Mouse (Mus musculus) gastrocnemius, adult 2 months (tissue): ENCODE results near the gene Upb1. TPM values are rescaled to one million over a fixed set of nuclear protein-coding genes. Genes with fewer than 3 reads are reported as not detected.
A peak's percentile ranks its signal among the peaks of the same experiment; 100 is the strongest.
"Not testable (repeated sequence)": the region's sequence is repeated elsewhere in the genome, so short reads cannot be mapped to it uniquely, and the experiment has no call there.

Experiments
- DNase-seq: peaks from one replicate; pipeline ENCODE4 v3.0.0; 2022
- H3K27ac ChIP-seq: fragments of 200-600 bp; 2 replicates; pipeline ENCODE4 v1.8.1; 2022; ENCODE audit warnings: mild to moderate bottlenecking
- H3K4me3 ChIP-seq: fragments of 200-600 bp; 2 replicates; pipeline ENCODE4 v1.8.1; 2022; ENCODE audit warnings: mild to moderate bottlenecking, moderate library complexity
- CTCF ChIP-seq: fragments of 200-600 bp; IDR thresholded peaks from 2 replicates; pipeline ENCODE4 v1.8.1; 2022; ENCODE audit warnings: antibody characterized with exemption, mild to moderate bottlenecking, moderate library complexity
- intact Hi-C: fragments of 180-260 bp; cut with DNase I; formaldehyde crosslinking; loops from one replicate; pipeline ENCODE4 v1.15.1; 2025
- long read RNA-seq, 2 experiments: library from polyadenylated mRNA; stranded (forward); transcript quantifications; one replicate each; pipeline ENCODE4 v2.0.0; 2021
- total RNA-seq, 2 experiments: library from RNA; stranded (reverse); gene quantifications; 2 replicates each; pipeline ENCODE4 v1.2.3; 2021

Gene Upb1
- total RNA-seq = not detected
- long read RNA-seq, experiment 1 = 0 reads
- long read RNA-seq, experiment 2 = 0 reads

DNA sequence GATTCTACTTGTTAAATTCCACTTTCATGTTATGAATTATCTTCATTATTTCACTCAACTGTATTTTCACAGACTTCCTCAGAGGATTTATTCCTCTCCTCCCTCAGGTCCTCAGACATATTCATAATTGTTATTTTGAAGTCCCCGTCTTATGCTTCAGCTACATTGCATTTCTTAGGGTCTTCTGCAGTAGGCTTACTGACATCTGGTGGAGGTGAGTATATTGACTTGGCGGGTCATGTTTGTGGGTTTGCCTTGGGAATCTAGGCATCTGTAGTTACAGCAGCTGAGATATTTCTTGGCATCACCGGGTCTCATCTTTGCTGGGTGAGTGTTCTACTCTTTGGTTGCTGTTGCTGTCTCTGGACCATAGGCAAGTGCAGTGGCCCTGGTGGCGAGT is at the start of gene Upb1:
Upb1 (plus strand) TSS at position 158 of the 400 bp plus-strand sequence.
- intact Hi-C loops = no loop called here
- Histone ChIP-seq H3K27ac (no peak within 1 kb of the TSS), H3K4me3 (no peak within 1 kb of the TSS)
- TF ChIP-seq CTCF = peak; percentile 35; the same call in 1 of the 2 replicates
- no peak for DNase-seq

DNA sequence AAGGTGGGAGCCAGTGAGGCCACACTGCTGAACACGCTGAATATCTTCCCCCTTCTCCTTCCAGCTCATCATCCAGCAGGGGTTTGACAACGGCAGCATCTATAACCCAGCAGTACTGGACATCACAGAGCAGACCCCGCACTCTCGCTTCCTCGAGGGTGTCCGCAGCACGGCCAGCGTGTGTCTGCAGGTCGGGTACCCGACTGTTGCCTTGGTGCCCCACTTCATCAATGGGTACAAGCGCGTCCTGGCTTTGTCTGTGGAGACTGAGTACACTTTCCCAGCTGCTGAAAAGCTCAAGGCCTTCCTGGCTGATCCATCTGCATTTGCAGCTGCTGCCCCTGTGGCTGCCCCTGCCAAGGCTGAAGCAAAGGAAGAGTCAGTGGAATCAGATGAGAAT is 48.4 kb upstream of the Upb1 start:
- no peak for TF ChIP-seq CTCF
- Histone ChIP-seq H3K27ac (no peak overlapping the region), H3K4me3 (no peak overlapping the region)
- intact Hi-C loops = no loop called here
- no peak for DNase-seq

DNA sequence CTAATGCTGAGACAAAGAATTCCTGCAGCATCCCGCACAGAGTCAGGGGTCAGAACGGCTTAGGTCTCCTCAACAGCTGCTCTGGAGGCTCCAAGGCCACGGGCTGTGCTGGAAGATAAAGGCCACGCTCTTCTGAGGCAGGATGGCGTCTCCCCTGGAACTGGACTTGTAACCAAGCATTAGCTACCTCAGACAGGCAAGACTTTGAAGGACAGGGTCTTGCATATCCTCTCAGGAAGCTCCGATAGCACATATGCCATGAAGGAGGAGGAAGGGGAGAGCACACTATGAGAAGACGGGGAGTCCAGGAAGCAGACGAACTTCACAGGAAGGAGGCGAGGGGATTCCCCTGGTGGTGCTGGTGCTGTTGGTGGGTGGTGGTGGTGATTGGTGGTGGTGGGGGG is 47.1 kb upstream of the Upb1 start:
- intact Hi-C loops, DNase-seq, H3K4me3 ChIP-seq, H3K27ac ChIP-seq: not testable (repeated sequence)

DNA sequence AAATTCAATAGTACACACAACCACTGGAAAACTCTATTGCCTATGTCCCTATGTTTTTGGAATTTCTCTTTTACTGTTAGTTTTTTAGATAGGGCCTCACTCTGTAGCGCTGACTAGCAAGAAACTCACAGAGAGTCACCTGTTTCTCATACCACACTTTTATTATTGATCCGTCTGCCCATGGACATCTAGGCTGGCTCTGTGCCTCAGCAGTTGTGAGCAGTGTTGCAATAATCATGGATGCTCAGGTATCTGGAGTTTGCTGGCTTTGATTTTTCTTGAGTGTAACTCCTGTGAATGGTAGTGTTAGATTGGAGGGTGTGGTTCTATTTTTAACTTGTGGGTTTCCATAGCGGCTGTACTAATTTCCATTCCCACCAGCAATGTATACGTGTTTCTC is 45.6 kb upstream of the Upb1 start:
- H3K4me3 ChIP-seq = no peak overlapping the region
- H3K27ac ChIP-seq = no peak overlapping the region
- intact Hi-C loops = no loop called here
- DNase-seq = no peak
- no peak for TF ChIP-seq CTCF

DNA sequence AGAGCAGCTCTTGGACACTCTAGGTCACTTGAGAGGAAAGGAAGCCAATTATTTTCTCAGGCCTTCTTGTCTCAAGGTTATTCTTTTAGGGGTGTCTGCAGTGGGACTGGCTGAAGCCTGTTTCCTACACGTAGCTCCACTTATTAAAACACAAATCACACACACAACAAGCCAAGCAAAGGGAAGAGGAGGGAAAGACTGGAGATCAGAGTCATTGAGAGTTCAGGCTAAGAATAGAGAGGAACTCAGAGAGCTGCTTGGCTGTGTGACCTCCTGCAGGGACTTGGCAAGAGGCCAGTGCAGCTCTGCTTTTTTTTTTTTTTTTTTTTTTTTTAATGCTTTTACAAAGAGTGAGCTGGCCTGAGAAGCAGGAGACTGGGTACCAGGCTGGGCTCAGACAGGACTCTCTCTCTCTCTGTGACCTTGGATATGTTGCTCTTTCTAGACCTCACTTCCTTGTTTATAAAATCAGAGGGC is 36.7 kb upstream of the Upb1 start:
- DNase-seq = peak; percentile 30

DNA sequence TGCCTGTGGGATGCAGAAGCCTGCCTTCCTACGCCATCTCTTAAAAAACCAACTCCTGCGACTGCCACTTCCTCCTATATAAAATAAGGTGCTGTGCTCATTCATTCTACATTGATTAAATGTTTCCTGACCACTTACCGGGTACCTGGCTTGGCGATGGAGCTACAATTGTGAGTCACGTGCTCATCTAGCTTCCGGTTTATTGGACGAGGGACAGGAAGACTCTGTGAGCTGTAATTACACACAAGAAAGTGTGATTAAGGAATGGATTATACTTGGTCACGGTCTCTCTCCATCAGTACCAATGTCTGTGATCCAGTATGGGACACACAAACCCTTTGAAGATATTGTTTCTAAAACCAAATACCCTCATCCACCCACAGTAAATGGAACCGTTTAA is 36.1 kb upstream of the Upb1 start:
- no peak for DNase-seq
- intact Hi-C loops = no loop called here
- Histone ChIP-seq H3K27ac (no peak overlapping the region), H3K4me3 (no peak overlapping the region)
- no peak for TF ChIP-seq CTCF

More for the DNA sequence above, 36.7 kb upstream of the Upb1 start:
- intact Hi-C loops, H3K4me3 ChIP-seq: not testable (repeated sequence)
- H3K27ac ChIP-seq = peak overlapping the region; percentile 48

DNA sequence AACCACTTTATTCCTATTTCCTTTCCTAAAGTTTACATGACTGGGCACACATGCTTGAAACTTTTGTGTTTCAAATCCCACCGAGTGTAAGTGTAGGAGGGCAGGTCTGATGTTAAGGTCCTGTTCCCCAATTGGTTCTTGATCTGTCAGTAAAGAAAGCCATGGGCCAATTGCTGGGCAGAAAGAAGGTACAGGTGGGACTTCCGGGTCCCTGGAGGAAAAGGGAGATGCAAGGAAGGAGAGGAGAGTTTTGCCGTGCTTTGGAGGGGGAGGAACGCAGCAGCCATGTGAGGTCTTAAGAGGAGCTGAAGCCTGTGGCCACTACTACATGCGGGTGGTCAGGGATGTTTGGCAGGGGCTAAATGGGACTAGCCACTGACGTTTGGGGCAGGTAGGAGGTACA is 35.7 kb upstream of the Upb1 start:
- no peak for TF ChIP-seq CTCF
- H3K4me3 ChIP-seq = no peak overlapping the region
- H3K27ac ChIP-seq = no peak overlapping the region
- intact Hi-C loops = no loop called here
- DNase-seq = no peak

DNA sequence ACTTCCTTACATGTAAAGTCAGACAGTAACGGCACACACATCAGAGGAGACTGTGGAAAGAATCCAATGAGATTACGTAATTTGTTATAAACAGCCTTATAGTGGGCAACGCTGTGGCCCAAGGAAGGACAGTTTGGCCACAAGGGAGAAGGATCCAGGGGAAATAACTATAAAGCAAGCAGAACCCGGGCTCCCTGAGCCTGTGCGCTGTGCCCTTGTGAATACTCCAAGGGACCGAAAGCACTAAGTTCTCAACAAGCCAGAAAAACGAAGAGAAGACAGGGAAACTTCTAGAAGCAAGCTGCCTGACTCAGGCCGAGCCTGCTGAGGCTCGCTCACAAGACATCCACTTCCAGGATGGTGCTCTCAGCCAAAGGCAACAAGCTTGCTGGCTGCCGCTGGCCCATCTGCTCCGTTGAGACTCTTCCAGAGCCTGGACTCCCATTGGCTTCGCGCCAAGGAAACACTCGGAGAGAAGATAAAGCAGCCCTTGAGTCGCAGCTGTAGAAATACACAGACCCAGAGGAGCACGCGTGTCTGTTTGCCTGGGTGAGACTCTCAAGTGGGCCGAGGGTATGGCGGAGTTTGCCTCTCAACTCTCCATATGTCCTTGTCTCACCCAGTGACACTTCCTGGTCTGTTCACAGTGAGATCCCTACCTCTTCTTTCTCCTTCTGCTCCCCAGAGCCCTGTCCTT is 27.1 kb upstream of the Upb1 start:
- intact Hi-C loops = not testable (repeated sequence)
- peak; percentile 37 for DNase-seq
- Histone ChIP-seq H3K27ac (peak overlapping the region; percentile 81), H3K4me3 (peak overlapping the region; percentile 49)

DNA sequence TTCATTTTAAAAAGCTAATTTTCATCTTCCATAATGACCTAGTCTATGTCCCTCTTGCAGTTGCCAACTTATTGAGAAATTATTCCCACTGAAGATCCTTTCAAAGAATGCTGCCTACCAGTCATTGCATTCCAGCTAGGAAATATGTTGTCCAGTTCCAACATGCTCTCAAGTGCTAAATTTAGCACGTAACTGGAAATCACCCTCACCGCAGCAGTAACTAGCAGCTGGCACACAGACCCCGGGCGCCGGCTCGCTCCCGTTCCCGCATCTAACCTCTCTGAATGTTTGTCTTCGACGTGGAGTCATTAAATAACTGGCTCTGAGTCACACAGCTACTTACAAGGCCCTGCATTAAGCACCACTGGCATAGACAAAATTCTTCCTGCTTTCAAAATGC is 22.2 kb upstream of the Upb1 start:
- H3K27ac ChIP-seq = no peak overlapping the region
- H3K4me3 ChIP-seq = peak overlapping the region; percentile 25
- intact Hi-C loops = no loop called here
- TF ChIP-seq CTCF = no peak
- peak; percentile 29 for DNase-seq

DNA sequence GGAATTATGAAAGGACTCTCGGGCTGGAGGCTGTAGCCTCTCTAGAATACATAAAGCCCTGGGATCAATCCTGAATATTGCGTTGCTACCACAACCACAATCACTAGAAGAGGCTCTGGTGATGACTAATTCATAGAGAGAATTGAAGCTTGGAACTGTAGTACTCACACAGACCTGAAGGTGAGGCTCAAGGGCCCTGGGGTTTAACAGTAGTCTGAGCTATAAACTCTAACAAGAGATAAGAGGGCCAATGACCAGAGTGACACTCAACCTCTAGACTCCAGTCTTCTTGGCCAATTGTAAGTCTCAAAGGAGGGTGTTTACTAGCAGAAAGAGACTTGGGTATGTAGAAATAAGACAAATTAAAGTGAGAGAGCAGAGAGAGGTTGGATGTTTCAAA is 10.8 kb upstream of the Upb1 start:
- no peak overlapping the region for H3K27ac ChIP-seq
- no peak overlapping the region for H3K4me3 ChIP-seq
- DNase-seq = no peak
- intact Hi-C loops = loop anchor here (5.0 kb wide), 1 partner anchor 73 kb away; the partner anchor contains the start of gene Adora2a
- TF ChIP-seq CTCF = no peak

DNA sequence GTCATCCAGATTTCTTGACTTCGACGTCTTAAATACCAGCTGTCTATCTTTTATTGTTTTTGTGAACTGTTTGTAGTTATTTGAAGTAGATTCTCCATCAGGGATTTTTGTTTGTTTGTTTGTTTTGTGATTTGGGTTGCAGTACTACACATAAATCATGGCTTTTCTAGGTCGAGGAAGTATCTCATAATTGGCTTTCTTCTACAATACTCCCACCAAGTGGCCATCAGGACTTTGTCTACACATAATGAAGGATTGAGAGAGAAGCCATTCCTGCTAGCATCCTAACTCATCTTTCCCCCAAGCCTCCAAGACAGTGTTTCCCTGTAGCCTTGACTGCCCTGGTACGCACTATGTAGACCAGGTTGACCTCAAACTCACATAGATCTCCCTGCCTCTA is 10.1 kb upstream of the Upb1 start:
- TF ChIP-seq CTCF = peak; percentile 53
- intact Hi-C loops = loop anchor here (5.0 kb wide), 1 partner anchor 74 kb away; the partner anchor contains the start of gene Adora2a
- no peak overlapping the region for H3K4me3 ChIP-seq
- DNase-seq = no peak
- H3K27ac ChIP-seq = no peak overlapping the region

DNA sequence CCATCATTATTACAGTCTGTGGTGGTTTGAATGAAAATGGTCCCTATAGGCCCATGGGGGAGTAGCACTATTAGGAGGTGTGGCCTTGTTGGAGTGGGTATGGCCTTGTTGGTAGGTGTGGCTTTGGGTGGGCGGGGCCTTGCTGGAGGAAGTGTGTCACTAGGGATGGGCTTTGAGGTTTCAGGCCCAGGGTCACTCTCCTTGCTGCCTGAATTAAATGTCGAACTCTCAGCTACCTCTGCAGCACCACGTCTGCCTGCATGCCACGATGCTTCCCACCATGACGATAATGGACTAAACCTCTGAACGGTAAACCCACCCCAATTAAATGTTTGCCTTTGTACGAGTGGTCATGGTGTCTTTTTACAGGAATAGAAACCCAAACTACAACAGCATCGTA is 6.1 kb upstream of the Upb1 start:
- intact Hi-C loops = loop anchor here (5.0 kb wide), 1 partner anchor 77 kb away; the partner anchor contains the start of gene Adora2a
- Histone ChIP-seq H3K4me3 (no peak overlapping the region), H3K27ac (no peak overlapping the region)
- DNase-seq = no peak
- no peak for TF ChIP-seq CTCF

DNA sequence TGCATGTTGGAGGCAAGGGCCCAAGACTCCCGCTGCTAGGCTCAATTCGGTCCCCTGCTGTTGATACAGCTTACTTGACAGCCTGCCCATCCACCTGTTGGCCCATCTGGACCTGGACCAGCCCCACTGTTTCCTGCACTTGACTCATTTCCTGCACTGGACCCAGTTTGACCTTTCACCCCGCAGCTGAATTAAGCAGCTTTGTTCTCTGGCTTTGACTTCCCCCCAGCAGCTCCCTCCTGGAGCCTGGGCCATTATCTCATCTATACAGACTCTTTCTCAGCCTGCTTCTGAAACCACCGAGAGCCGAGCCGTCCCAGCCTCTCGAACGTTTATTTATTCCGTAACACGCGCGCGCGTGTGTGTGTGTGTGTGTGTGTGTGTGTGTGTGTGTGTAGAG is 3.9 kb upstream of the Upb1 start:
- DNase-seq = peak; percentile 45
- intact Hi-C loops = no loop called here
- Histone ChIP-seq H3K27ac (no peak overlapping the region), H3K4me3 (no peak overlapping the region)
- no peak for TF ChIP-seq CTCF

DNA sequence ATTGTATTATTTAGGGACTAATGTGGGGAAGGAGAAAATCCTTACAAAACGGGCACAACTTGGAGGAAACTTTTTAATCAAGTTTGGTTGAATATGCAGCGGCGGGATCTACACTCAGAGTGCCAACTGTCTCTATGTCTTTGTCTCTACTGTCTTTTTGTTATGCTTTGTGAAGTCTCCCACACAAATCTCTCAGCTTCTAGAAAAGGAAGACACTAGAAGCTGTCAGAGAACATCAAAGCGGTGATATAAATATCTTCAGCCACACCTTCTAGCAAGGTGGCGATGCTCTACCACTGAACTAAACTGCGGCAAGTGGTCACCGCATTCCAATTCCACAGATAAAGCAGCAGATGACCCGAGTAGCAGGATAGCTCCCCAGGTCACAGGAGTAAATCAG is 5.0 kb downstream of the Upb1 start:
- DNase-seq = no peak
- Histone ChIP-seq H3K4me3 (no peak overlapping the region), H3K27ac (no peak overlapping the region)
- intact Hi-C loops = no loop called here
- no peak for TF ChIP-seq CTCF
